Mouse (Mus musculus) neural tube, embryonic 14.5 days (tissue): ENCODE results near the gene Jmjd1c. TPM values are rescaled to one million over a fixed set of nuclear protein-coding genes. Genes with fewer than 3 reads are reported as not detected.

ENCODE experiments used
- ATAC-seq: fragments of 200-750 bp; cut with Nextera tagmentation; 2 replicates; pipeline ENCODE4 v1.8.0; 2017; ENCODE audit warnings: low read depth, mild to moderate bottlenecking, moderate TSS enrichment, moderate library complexity
- H3K27ac ChIP-seq: fragments of 300-500 bp; sonication (generic); 2 replicates; pipeline ENCODE4 v1.5.1; 2014; ENCODE audit warnings: low read depth, mild to moderate bottlenecking, control low read depth, low read length, moderate library complexity, mixed read lengths
- H3K27me3 ChIP-seq: fragments of 300-500 bp; sonication (generic); 2 replicates; pipeline ENCODE4 v1.6.1; 2014; ENCODE audit warnings: low read length; ENCODE audit not compliant: control insufficient read depth, insufficient read depth
- H3K36me3 ChIP-seq: fragments of 300-500 bp; sonication (generic); 2 replicates; pipeline ENCODE4 v1.6.1; 2014; ENCODE audit warnings: low read length, mixed read lengths; ENCODE audit not compliant: control insufficient read depth, insufficient read depth
- H3K4me1 ChIP-seq: fragments of 300-500 bp; sonication (generic); 2 replicates; pipeline ENCODE4 v1.6.1; 2014; ENCODE audit warnings: low read length; ENCODE audit not compliant: control insufficient read depth, insufficient read depth
- H3K4me2 ChIP-seq: fragments of 300-500 bp; sonication (generic); 2 replicates; pipeline ENCODE4 v1.6.1; 2014; ENCODE audit warnings: mild to moderate bottlenecking, low read depth, low read length, control low read depth
- H3K4me3 ChIP-seq: fragments of 300-500 bp; sonication (generic); 2 replicates; pipeline ENCODE4 v1.5.1; 2014; ENCODE audit warnings: low read depth, low read length, control low read depth, mixed read lengths
- H3K9ac ChIP-seq: fragments of 300-500 bp; sonication (generic); replicated peaks from 2 replicates; pipeline ENCODE4 v1.6.1; 2014; ENCODE audit warnings: low read depth, mild to moderate bottlenecking, control low read depth, low read length, mixed read lengths
- H3K9me3 ChIP-seq: fragments of 300-500 bp; sonication (generic); 2 replicates; pipeline ENCODE4 v1.6.1; 2016; ENCODE audit warnings: low read length; ENCODE audit not compliant: control insufficient read depth
- WGBS: fragments of 180-500 bp; shearing (Covaris S2); extraction: QIAGEN DNeasy Blood & Tissue Kit; methylation state at CpG from one replicate; pipeline ENCODE4 v1.1.7; 2014; 5-methylcytosine and 5-hydroxymethylcytosine counted together
- polyA plus RNA-seq: library from polyadenylated mRNA; unstranded; fragments of >200 nt; fragmentation: Nextera tagmentation; extraction: Ambion mirVana; gene quantifications from 2 replicates; pipeline ENCODE4 v1.2.1, GENCODE M21; 2014

The Jmjd1c gene
- polyA plus RNA-seq, 1 experiment from 2014 or later, result 67.0 TPM

DNA sequence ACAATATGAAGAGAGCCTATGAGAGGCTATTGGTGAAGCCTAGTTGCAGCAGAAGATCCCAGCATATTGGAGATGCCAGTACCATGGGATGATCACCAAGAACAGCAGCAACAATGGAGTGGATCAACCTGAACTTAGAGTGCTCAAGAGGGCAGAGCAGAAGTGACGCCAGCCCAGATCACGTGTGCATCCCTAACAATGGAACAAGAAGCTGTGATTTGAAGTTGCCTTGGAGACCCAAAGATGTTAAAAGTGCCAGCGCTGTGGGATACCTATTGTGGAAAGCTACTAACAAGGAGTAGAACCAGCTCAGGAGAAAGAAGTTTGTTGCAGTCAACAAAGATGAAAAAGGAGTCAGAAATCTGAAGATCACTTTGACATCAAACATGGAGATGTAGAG is 55.8 kb downstream of the Jmjd1c start:
- no peak overlapping the region for H3K9ac ChIP-seq
- no peaks in the 10 kb centered on the region for H3K4me1 ChIP-seq
- no peaks in the 10 kb centered on the region for H3K9me3 ChIP-seq
- 98% methylated on average over 3 of the region's 3 CpGs for WGBS
- H3K4me3 ChIP-seq, result no peak overlapping the region
- no peak overlapping the region for H3K27ac ChIP-seq
- no peaks in the 10 kb centered on the region for H3K27me3 ChIP-seq
- no peak for ATAC-seq
- H3K36me3 ChIP-seq, result no peaks in the 10 kb centered on the region
- no peak overlapping the region for H3K4me2 ChIP-seq

- no peaks in the 10 kb centered on the region for H3K4me1 ChIP-seq
- no peaks in the 10 kb centered on the region for H3K27me3 ChIP-seq
- no peak overlapping the region for H3K4me2 ChIP-seq
- no peak overlapping the region for H3K27ac ChIP-seq
- H3K9me3 ChIP-seq, result no peaks in the 10 kb centered on the region
- no peak overlapping the region for H3K4me3 ChIP-seq
- ATAC-seq, result no peak
- H3K9ac ChIP-seq, result no peak overlapping the region
- H3K36me3 ChIP-seq, result no peaks in the 10 kb centered on the region
- whole genome bisulfite sequencing, result 91% methylated on average over 3 of the region's 3 CpGs
Observed at GRCm38 (mm10) chr10:67154647-67155046, 58.7 kb downstream of the Jmjd1c start.

GRCm38 (mm10) chr10:67174049-67174448 is 78.1 kb downstream of the Jmjd1c start:
- 93% methylated on average over 1 of the region's 1 CpGs for WGBS
- no peaks in the 10 kb centered on the region for H3K27me3 ChIP-seq
- no peak overlapping the region for H3K4me2 ChIP-seq
- H3K36me3 ChIP-seq, result no peaks in the 10 kb centered on the region
- H3K27ac ChIP-seq, result no peak overlapping the region
- ATAC-seq, result no peak
- H3K9me3 ChIP-seq, result no peaks in the 10 kb centered on the region
- no peak overlapping the region for H3K4me3 ChIP-seq
- no peaks in the 10 kb centered on the region for H3K4me1 ChIP-seq
- H3K9ac ChIP-seq, result no peak overlapping the region

GRCm38 (mm10) chr10:67176031-67176430 is 80.1 kb downstream of the Jmjd1c start:
- H3K4me3 ChIP-seq, result no peak overlapping the region
- H3K4me1 ChIP-seq, result no peaks in the 10 kb centered on the region
- WGBS, result 89% methylated on average over 7 of the region's 7 CpGs
- no peaks in the 10 kb centered on the region for H3K9me3 ChIP-seq
- H3K27ac ChIP-seq, result no peak overlapping the region
- no peak overlapping the region for H3K4me2 ChIP-seq
- H3K27me3 ChIP-seq, result no peaks in the 10 kb centered on the region
- H3K36me3 ChIP-seq, result no peaks in the 10 kb centered on the region
- ATAC-seq, result no peak
- H3K9ac ChIP-seq, result no peak overlapping the region

- H3K27ac ChIP-seq, result no peak overlapping the region
- H3K4me1 ChIP-seq, result no peaks in the 10 kb centered on the region
- no peak for ATAC-seq
- no peak overlapping the region for H3K9ac ChIP-seq
- H3K4me3 ChIP-seq, result no peak overlapping the region
- H3K9me3 ChIP-seq, result no peaks in the 10 kb centered on the region
- H3K36me3 ChIP-seq, result no peaks in the 10 kb centered on the region
- WGBS, result 81% methylated on average over 3 of the region's 3 CpGs
- no peaks in the 10 kb centered on the region for H3K27me3 ChIP-seq
- no peak overlapping the region for H3K4me2 ChIP-seq
Observed at GRCm38 (mm10) chr10:67176932-67177331, 81.0 kb downstream of the Jmjd1c start.

DNA sequence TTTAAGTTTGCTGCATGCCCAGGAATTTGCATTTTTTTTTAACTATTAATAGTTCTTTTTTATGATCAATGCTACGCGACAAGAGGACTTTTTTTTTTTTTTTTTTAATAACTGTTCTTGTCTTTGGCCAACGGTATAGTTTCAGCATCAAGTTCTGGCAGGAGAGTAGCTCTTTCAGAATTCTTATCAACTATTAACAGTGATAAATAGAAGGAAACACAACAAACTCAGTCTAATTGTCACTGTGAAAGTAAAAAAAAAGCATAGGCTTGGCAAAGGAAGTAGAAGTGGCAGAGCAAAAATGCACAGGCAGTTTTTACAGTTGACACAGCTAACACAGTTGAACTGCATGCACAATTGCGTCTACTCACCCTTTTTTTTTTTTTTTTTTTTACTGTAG is 81.5 kb downstream of the Jmjd1c start:
- no peak for ATAC-seq
- H3K27me3 ChIP-seq, result no peaks in the 10 kb centered on the region
- H3K9ac ChIP-seq, result no peak overlapping the region
- no peaks in the 10 kb centered on the region for H3K36me3 ChIP-seq
- 81% methylated on average over 4 of the region's 4 CpGs for WGBS
- H3K4me1 ChIP-seq, result no peaks in the 10 kb centered on the region
- H3K4me2 ChIP-seq, result no peak overlapping the region
- H3K9me3 ChIP-seq, result no peaks in the 10 kb centered on the region
- H3K27ac ChIP-seq, result no peak overlapping the region
- no peak overlapping the region for H3K4me3 ChIP-seq

DNA sequence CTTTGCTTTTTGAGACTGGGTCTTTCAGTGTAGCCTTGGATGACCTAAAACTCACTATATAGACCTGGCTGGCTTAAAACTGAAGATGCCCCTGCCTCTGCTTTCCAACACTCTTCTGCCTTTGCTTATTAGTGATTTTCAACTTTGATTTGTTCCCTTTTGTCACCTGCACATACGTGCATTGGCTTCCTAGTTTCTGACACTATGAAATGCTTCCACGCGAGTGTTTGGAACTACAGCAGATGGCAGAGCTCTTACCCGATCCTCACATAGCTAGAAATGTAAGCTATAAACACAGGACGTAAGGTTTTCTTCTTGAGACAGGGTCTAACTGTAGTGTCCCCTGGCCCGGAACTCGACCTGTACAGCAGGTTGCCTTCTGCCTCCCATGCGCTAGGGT is 84.1 kb downstream of the Jmjd1c start:
- Histone ChIP-seq H3K9me3 (no peaks in the 10 kb centered on the region), H3K4me1 (no peaks in the 10 kb centered on the region), H3K4me2 (no peak overlapping the region), H3K4me3 (no peak overlapping the region), H3K36me3 (no peaks in the 10 kb centered on the region), H3K9ac (no peak overlapping the region), H3K27me3 (no peaks in the 10 kb centered on the region), H3K27ac (no peak overlapping the region)
- 93% methylated on average over 8 of the region's 8 CpGs for WGBS
- no peak for ATAC-seq

DNA sequence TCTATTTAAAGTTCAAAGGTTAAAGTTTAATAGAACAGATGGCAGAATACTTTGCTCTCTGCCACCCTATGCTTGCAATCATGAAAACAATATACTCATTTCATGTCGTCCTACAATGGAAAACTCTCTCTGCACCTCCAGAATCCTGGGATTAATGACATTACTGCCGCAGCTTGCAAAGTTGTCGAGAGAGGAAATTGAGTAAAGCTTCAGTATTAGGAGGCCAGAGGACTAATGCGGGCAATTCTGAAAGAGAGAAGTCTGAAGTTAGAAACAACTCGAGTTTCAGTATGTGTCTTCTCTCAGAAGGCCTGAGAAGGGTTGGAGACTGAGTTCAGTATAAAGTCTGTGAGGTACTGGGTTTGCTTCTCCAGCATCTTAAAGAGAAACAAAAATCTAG is 84.9 kb downstream of the Jmjd1c start:
- no peak for ATAC-seq
- no peaks in the 10 kb centered on the region for H3K36me3 ChIP-seq
- H3K9ac ChIP-seq, result no peak overlapping the region
- H3K4me1 ChIP-seq, result no peaks in the 10 kb centered on the region
- 78% methylated on average over 5 of the region's 5 CpGs for WGBS
- H3K4me3 ChIP-seq, result no peak overlapping the region
- H3K27ac ChIP-seq, result no peak overlapping the region
- no peaks in the 10 kb centered on the region for H3K9me3 ChIP-seq
- no peaks in the 10 kb centered on the region for H3K27me3 ChIP-seq
- H3K4me2 ChIP-seq, result no peak overlapping the region

GRCm38 (mm10) chr10:67182651-67183050 is 86.7 kb downstream of the Jmjd1c start:
- Histone ChIP-seq H3K9ac (no peak overlapping the region), H3K27ac (no peak overlapping the region), H3K36me3 (no peaks in the 10 kb centered on the region), H3K4me1 (peaks cover 9% of the 10 kb centered on the region), H3K4me2 (no peak overlapping the region), H3K9me3 (no peaks in the 10 kb centered on the region), H3K4me3 (no peak overlapping the region), H3K27me3 (no peaks in the 10 kb centered on the region)
- no peak for ATAC-seq
- WGBS, result 49% methylated on average over 3 of the region's 3 CpGs

GRCm38 (mm10) chr10:67183086-67183485 is 87.2 kb downstream of the Jmjd1c start:
- Histone ChIP-seq H3K27me3 (no peaks in the 10 kb centered on the region), H3K27ac (no peak overlapping the region), H3K4me1 (peaks cover 11% of the 10 kb centered on the region), H3K4me2 (no peak overlapping the region), H3K9ac (no peak overlapping the region), H3K9me3 (no peaks in the 10 kb centered on the region), H3K36me3 (no peaks in the 10 kb centered on the region), H3K4me3 (no peak overlapping the region)
- ATAC-seq, result no peak
- 89% methylated on average over 1 of the region's 1 CpGs for WGBS
